Mouse (Mus musculus): Measurements from ENCODE around the gene Ankrd55.

Gene Ankrd55

DNA sequence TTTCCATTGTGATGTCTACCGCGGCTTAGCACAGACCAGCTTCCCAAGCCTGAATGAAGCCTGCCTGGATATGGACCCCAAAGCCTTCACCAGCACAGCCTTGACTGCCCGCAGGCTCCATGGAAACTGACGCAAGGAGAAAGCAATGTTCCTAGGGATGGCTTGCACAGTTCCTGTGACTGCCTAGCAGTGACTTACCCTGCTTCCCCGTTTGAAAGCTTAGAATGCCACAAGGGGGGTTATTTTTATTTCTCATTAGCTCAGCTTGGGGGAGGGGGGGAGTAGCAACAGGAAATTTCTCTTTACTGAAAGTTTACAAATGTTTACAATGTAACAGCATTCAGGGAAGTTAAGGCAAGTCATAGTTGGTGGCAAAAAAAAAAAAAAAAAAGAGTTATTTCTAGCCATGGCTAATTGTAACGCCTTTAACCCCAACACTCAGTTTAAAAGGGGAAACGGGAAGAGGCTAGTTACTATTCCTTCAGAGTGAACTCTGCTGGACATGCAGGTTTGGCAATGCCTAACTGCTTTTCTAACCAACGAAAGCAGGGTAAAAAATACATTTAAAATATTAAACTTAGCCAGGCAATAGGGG lies 56.1 kb downstream of the Ankrd55 start:
- no peak for DNase-seq (ENCODE audit: low spot score)

DNA sequence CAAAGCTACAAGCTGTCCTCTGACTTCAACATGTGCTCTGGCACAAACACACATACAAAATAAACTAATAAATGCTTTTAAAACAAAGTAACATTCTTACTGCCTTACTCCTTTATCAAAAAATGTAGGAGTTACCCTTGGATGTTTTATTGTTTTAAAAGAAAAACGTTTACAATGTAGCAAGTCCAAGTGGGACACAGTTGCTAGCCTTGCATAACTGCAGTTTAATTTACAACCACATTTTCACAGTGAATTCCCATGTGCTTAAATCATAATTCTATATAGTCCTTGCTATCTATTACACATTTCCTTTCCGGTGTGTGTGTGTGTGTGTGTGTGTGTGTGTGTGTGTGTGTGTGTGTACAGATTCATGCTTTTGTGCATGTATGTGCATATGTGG lies 57.3 kb downstream of the Ankrd55 start:
- no peak for DNase-seq (ENCODE audit: low spot score)

- no peak for DNase-seq (ENCODE audit: low spot score)
Observed at GRCm38 (mm10) chr13:112346031-112346430, 57.8 kb downstream of the Ankrd55 start.

- no peak for DNase-seq (ENCODE audit: low spot score)
Observed at GRCm38 (mm10) chr13:112346659-112347142, 58.5 kb downstream of the Ankrd55 start.

DNA sequence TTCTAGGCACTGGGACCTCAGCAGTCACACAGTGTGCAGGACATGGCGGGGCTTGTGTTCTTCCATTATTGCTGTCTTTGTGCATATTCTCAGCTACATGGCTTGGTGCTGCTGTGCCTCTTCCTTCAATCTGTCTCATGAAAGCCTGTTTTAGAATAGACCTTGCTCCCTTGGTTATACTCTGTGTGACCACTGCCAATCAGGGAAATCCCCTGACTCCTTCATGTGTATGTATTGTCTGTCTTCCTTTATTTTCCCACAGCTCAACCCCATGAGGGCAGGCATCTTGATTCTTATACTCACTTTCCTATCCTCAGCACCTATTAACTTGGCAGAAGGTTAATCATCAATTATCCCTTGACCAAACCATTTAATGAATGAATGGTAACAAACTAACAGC lies 60.0 kb downstream of the Ankrd55 start:
- no peak for DNase-seq (ENCODE audit: low spot score)

GRCm38 (mm10) chr13:112348896-112349484 lies 60.7 kb downstream of the Ankrd55 start:
- no peak for DNase-seq (ENCODE audit: low spot score)

DNA sequence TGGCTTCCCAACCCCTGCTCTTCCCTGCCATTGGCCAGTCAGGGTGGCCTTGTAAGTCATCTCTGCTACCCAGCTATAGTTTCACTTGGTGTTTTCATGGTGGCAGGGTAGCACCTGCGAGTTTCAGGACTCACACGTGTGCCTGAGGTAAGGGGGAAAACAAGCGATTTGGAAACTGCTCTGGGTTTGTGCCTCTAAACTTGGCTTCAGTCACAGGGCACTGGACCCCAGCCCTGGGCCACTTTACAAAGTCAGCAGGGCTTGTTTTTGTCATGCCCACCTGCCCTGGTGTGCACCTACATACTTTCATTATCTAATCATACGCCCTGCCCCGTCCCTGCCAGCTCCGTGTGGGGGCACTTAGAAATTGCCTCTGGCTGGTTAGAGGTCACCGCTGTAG lies 61.2 kb downstream of the Ankrd55 start:
- DNase-seq (ENCODE audit: low spot score), result no peak

DNA sequence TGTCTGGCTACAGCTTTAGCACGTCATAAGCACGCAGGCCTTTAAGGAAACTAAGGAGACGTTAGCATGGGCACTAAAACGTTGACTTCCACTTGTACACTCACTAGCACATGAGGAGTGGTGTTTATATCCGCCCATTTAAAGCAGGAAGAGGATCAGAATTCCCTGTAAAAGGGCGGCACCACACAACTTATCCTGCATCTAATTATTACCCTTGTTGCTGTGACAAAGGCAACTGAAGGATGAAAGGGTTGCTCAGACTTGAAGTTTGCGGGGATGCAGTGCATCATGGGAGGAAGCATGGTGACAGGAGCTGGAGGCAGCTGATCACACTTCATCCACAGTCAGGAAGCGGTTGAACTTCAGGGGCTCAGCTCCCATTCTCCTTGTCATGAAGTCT lies 63.7 kb downstream of the Ankrd55 start:
- no peak for DNase-seq (ENCODE audit: low spot score)

DNA sequence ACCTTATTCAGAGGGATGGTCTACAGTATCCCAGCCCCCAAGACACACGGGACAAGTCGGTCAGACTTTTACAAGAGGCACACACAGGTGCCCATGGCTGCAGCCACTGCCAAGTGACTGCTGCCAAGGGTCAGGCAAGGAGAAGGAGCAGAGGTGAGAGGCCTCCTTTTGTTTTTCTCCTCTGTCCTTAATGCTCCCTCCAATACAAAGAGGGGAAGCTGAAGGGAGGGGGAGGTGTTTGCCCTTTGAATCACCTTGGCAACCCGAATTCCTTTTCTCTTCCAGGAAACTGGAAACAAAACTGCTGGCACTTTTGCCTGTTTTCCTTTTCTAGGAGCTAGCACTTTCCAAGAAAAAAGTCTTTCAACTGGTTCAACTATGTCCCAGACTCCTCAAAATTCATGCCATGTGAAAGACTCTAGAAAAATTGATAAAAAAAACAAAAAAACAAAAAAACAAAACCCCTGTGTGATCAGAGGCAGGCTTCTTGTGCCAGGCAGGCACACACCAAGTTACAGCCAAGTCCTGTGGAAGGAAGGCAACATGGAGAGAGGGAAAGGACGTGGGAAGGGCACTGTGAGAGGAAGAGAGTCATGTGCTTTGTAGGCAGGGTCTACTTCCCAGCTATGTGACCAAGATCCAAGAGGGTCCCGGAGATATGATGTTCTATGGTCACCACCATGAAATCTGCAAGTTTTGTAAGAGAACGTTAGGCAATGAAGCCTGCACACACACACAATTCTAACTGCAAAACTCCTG lies 66.0 kb downstream of the Ankrd55 start:
- no peak for DNase-seq (ENCODE audit: low spot score)

GRCm38 (mm10) chr13:112354958-112355357 lies 66.7 kb downstream of the Ankrd55 start:
- DNase-seq (ENCODE audit: low spot score), result no peak

GRCm38 (mm10) chr13:112355794-112356486 lies 67.7 kb downstream of the Ankrd55 start:
- DNase-seq (ENCODE audit: low spot score), result no peak

- DNase-seq (ENCODE audit: low spot score), result no peak
Observed at GRCm38 (mm10) chr13:112361575-112361974, 73.3 kb downstream of the Ankrd55 start.

DNA sequence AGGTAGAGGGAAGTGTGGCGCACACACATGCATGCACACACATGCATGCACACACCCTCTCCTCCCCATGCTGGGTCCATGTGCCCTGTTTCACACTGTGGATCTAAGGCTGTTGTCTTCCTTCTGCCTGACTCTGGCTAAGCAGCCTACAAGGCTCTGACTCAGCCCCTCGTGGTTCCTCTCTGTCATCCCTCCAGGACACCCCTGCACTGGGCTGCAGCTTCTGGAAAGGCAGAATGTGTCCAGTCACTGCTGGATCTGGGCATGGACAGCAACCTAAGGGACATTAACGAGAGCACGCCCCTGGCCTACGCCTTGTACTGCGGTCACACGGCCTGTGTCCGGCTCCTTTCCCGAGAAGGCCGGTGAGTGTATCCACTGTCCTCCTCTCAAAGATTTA lies 75.0 kb downstream of the Ankrd55 start:
- no peak for DNase-seq (ENCODE audit: low spot score)

DNA sequence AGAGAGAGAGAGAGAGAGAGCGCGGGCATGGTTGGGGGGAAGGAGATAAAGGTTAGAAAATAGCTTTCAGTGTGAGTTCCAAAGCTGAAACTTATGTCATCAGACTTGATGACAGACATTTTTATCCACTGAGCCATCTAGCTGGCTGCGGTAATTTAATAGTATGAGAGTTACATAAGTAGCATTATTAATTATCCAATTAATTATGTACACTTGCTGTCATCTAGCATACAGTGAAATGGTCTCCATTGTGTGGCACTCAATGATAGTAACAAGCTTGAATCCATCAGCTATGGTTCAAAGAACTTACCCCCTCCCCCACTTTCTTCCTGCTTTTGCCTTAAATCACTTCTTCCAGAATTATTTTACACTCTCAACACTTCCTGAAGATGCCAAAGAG lies 75.5 kb downstream of the Ankrd55 start:
- DNase-seq (ENCODE audit: low spot score), result no peak

GRCm38 (mm10) chr13:112364698-112365097 lies 76.4 kb downstream of the Ankrd55 start:
- no peak for DNase-seq (ENCODE audit: low spot score)

DNA sequence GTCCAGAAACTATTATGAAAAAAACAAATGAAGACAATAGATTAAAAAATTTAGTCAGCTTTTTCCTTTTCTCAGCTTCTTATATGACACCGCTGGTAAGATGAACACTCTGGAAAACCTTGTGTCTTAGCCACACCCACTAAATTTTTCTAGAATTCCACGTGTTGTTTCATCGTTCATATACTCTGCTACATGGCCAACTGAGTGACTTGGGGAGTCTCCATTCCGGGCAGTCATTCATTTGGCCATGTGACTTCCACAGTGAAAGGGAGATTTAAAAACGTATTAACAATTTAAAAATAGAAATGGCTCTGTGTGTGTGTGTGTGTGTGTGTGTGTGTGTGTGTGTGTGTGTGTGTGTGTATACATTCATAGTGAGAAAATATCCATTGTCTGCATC lies 77.1 kb downstream of the Ankrd55 start:
- DNase-seq (ENCODE audit: low spot score), result no peak

DNA sequence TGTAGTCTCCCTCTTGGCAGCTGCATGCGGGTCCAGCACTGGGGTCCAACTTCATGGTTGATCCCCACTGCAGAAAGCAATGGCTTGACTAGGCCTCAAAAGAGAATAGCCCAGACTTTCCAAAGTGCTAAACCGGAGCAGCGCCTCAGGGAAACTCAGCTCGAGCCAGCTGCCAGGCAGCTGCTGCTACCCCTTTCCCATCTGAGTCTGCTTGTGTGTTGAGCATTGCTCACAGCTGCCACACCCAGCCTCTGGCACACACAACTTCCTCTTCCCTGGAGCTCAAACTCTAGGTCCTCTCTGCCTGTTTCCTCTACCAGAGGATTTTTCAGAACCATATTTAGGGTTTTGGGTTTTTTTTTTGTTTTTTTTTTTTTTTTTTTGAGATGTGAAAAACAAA lies 77.5 kb downstream of the Ankrd55 start:
- DNase-seq (ENCODE audit: low spot score), result no peak

- DNase-seq (ENCODE audit: low spot score), result no peak
Observed at GRCm38 (mm10) chr13:112366321-112367029, 78.2 kb downstream of the Ankrd55 start.

GRCm38 (mm10) chr13:112371729-112372128 lies 83.5 kb downstream of the Ankrd55 start:
- no peak for DNase-seq (ENCODE audit: low spot score)

- no peak for DNase-seq (ENCODE audit: low spot score)
Observed at GRCm38 (mm10) chr13:112375766-112376165, 87.5 kb downstream of the Ankrd55 start.

DNA sequence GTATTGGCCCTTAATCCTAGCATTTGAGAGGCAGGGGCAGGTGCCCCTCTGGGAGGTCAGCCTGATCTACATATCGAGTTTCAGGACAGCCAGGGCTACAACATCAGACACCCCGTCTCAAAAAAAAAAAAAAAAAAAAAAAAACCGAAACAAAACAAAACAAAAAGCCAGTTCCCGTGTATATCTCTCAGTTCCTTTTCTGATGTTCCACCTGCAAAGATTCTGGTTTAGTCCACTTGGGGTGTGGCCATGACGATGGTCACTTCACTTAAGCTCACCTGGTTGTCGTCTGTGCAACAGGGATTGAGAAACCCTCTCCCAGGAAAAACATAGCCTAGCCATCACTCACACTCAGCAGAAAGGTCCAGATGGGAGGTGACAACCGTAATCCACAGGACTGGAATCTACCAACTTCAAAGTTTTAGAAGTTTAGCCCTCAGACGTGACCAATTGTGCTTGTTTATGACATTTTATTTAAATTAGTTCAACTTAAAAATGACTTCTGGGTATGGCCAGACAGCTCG lies 90.6 kb downstream of the Ankrd55 start:
- DNase-seq (ENCODE audit: low spot score), result no peak

DNA sequence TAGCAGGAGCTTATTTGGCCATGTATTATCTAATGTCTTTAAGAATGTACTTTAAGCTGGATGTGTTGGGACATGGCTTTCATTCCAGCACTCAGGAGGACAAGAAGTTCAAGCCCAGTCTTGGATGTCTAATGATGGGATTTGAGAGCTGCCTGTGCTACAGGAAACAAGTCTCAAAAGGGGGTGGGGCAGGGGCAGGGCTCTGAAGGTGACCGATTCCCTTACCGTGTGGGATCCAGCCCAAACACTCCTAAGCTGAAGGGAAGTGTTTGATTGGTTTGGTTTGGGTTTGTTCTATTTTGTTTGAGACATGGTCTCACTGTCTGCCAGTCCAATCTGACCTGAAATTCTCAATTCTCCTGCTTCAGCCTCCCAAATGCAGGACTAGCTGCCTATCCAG lies 93.2 kb downstream of the Ankrd55 start:
- DNase-seq (ENCODE audit: low spot score), result no peak

All from ovary, postnatal 10 days (tissue).